Mouse (Mus musculus) heart, adult 2 months (tissue): Measurements from ENCODE around the gene Gstp2.

Experiments
- CTCF ChIP-seq: fragments of 200-600 bp; IDR thresholded peaks from 2 replicates; pipeline ENCODE4 v1.8.1; 2022; ENCODE audit warnings: antibody characterized with exemption, mild to moderate bottlenecking, moderate library complexity
- EP300 ChIP-seq: fragments of 200-500 bp; IDR thresholded peaks from 2 replicates; pipeline ENCODE4 v1.6.1; 2011; ENCODE audit warnings: low read depth, low read length, control low read depth; ENCODE audit not compliant: insufficient read depth
- POLR2A ChIP-seq: fragments of 200-500 bp; IDR thresholded peaks from 2 replicates; pipeline ENCODE4 v1.6.1; 2011; ENCODE audit warnings: mild to moderate bottlenecking, low read depth, low read length, control low read depth; ENCODE audit not compliant: insufficient read depth

DNA sequence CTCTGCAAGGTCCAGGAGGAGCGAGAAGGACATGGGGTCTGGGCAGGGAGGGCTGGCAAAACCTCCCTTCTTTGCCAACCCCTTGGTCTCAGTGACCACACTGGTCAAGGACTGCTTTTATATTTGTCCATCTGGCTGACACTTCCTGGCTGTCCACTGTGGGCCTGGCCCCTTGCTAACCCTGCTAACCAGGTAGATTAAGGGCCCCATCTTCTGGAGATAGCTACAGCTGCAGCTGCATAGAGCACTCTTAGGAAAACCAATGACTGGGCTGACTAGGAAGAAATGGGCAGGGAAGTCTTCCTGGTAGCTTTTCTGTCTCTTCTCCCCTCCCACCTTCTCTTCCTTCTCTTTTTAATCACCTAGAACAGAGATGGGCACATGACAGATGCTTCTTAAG lies 39.2 kb upstream of the Gstp2 start:
- TF ChIP-seq CTCF (peak; percentile 42), POLR2A (no peak), EP300 (no peak)
